Mouse (Mus musculus) cerebellum, postnatal 14 days (tissue): ENCODE results near the gene Ankrd44.

Experiments
- DNase-seq, 2 experiments: peaks; one replicate each; pipeline ENCODE4 v3.0.0; 2021; ENCODE audit warnings: mixed read lengths in 2 of 2

Gene Ankrd44

DNA sequence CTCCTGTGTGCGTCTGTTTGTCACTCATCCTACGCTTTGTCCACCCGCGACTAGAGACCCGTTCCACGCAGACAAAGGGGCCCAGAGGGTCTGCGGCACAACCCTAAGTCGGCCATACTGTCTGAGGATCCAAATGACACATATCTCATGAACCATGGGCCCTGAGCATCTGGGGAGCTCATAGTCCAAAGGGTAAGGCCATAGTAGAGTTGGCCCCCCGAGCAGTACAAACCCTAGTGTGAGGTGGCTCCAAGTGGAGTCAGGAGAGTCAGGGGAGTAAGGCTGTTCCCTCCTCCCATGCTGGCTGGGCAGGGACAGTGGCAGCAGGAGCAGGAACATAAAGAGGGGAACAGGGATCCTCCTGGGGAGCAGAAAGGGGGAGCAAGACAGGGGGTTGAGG lies 324.5 kb downstream of the Ankrd44 start:
- DNase-seq, result no peak

DNA sequence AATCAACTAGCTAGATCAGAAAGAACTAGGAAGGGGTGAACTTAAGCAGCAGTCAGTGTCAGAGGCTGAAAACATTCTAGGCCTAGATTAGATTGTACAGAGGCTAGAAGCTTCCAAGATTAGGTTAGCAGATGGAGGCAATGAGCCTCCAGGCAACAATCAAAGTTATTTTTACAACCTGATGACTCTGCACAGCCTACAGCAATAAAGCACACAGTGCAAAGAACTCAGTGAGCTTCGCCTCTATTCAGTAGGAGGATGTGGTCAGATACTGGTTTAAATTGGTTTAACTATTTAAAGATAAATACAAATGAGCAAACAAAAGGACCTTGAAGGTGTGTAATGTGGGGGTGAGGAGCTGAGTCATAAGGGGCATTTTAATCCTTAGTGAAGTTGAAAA lies 325.9 kb downstream of the Ankrd44 start:
- no peak for DNase-seq

DNA sequence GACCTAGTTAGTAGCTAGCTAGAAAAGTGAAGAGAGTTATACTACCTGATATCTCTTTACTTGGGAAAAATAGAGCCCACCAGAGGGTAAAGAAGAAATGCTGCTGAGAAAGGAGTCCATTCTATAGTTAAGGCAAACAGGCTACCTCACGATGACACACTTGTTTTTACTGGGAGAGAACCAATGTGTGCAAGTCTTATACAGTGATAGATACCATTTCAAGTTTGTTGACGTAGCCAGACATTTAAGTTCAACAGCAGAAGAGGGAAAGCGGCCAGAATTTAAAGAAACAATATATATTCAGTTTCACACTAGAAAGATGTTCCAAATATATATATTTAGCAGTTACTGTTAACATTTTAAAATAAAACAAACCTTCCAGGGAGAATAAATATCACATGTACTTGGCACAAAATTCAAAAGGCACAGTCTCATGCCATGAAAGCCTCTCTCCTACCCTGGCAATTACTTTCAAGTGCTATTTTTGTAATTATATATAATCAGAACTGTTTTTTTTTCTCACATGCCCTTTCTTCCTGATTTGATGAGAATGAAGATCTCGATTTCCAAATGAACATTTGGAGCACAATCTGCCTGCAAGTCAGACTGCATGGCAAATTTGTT lies 328.5 kb downstream of the Ankrd44 start:
- no peak for DNase-seq

DNA sequence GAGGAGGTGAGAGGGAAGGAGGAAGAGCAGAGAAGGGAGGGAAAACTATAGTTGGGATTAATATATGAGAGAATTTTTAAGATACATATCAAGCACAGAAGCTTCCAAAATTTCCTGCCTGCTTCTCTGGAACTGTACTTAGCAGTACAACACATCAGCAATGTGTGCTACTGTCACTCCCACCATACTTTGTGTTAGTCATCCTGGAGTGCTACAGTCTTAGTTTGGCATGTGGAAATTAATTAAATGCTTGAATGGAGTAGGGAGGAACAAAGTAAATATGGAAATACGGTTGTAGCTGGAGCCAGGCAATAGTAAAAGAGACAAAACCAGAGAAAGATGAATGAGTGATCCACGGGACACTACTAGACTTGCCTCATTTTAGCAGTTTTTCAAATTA lies 330.0 kb downstream of the Ankrd44 start:
- no peak for DNase-seq
